Mouse (Mus musculus): ENCODE results near the gene Tnrc6b.

The Tnrc6b gene

DNA sequence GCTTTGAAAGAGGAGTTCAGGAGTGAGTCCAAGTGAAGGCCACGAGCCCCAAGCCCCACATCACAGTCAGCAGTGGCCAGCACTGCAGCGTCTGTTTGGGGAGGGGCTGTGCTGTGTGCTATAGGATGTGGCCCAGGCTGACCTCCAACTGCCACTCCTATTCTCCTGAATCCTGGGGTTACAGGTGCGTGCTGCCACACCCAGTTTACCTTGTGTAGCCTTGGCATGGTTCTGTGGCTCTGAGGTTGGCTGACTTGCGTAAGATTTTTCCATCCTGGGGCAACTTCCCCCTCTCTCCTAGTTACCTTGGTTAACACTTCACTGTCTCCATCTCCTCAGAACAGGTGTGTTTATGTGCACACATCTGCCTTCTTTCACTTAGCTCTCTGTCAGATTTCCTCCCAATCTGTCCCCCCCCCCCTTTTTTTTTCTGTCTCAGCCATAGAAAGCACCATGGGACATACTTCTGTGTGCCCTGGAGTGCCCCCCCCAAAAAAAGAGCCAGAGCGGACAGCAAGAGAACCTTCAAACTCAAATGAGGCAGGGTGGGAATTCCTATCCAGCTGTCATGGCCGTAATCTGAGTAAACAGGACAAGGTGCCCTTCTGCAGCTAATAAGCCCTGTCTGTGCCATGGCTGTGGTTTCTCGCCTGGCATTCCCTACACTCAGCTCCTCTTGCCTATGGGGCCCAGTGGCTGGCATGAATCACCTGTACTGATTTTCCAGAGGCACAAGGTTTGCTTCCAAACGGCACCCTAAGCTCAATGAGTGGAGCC is 9.4 kb upstream of the Tnrc6b start:
- DNase-seq (ENCODE audit: extremely low spot score, low spot score) = no peak

DNA sequence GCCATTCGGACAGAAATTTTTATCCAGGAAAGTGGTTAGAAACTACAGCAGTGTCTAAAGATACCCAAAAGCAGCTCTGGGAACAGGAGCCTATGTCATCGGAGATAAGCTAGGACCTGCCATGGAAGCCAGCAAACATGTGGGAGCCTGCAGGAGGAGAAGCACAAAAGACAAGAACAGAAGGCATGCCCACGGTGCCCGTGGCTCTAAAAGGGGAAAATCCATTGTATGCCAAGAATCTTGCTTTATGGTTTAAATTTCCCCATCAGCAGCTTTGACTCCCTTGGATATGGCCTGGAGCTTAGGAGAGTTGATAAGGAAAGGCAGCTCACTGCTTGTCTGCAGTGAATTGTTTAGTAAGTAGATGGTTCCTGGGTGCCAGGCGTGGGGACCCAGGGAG is 8.2 kb upstream of the Tnrc6b start:
- DNase-seq (ENCODE audit: extremely low spot score, low spot score) = no peak

GRCm38 (mm10) chr15:80703495-80703894 is 7.6 kb upstream of the Tnrc6b start:
- no peak for DNase-seq (ENCODE audit: extremely low spot score, low spot score)

- DNase-seq (ENCODE audit: extremely low spot score, low spot score) = peak; percentile 79
Observed at GRCm38 (mm10) chr15:80704267-80704666, 6.8 kb upstream of the Tnrc6b start.

DNA sequence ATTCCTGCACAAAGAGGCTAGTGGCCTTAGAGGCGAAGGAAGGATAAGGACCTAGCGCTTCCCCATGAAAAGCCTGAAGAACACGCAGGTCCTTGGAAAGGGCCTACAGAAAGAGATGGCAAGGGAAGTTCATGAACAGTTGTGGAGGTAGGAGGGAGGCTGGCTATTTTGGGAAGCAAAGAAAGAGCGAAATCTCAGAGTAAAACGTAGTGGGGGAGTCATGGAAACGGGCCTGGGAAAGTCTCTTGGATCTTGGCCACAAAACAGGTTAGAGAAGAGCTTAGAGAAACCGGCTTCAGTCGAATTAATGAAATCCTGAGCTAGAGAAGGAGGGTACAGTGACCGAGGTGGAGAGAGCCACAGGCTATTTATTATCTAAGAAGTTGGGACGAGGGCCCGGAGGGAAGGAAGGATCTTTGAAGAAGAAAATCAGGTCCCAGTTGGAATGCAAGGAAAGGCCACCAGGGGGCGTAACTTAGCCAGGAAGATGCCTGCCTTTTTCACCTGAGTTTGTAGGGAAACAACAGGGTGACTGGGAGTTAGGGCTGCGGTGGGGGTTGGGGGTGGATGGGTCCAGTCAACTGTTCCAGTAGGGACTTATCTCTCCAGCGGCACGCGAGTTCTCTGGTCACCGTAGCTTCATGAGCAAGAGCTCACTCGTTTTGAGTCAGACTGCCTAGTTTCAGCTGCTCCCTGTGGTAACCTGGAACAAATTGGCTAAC is 5.1 kb upstream of the Tnrc6b start:
- peak; percentile 84 for DNase-seq (ENCODE audit: extremely low spot score, low spot score)

DNA sequence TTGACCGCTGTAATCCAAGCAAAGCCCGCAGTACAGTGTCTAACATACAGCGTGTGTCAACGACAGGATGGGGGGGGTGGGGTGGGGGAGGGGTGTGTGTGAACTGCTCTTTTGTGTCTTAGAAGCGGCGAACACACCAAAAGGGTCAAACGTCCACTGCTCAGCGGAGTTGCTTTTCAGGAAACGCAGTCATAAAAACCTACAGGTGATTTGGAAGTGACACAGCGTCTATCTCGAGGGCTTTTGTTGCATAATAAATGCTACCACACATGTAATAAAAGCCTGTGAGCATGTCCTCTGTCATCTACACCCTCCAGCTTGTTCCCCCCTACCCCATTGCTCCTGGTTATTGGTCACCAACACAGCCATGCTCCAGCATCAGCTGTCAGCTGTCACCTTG is 4.5 kb upstream of the Tnrc6b start:
- DNase-seq (ENCODE audit: extremely low spot score, low spot score) = no peak

DNA sequence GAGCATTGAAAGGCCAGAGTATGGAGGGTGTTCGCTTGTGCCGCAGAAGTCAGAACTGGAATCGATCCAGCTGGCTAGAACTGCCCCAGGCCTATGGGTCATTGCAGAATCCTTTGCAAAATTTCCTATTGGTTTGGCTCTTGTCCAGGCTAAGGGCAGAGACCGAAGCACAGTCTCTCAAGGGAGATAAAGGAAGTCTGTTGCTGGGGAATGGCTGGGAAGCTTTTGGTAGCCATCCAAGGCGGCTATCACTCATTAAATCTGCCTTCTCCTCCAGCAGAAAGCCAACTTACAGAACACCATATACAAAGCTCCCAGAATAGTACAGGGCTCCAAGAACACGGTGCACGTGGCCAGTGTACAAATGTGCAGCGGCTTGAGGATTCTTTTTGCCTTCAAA is 4.0 kb upstream of the Tnrc6b start:
- no peak for DNase-seq (ENCODE audit: extremely low spot score, low spot score)

- DNase-seq (ENCODE audit: extremely low spot score, low spot score) = no peak
Observed at GRCm38 (mm10) chr15:80709593-80709992, 1.5 kb upstream of the Tnrc6b start.

DNA sequence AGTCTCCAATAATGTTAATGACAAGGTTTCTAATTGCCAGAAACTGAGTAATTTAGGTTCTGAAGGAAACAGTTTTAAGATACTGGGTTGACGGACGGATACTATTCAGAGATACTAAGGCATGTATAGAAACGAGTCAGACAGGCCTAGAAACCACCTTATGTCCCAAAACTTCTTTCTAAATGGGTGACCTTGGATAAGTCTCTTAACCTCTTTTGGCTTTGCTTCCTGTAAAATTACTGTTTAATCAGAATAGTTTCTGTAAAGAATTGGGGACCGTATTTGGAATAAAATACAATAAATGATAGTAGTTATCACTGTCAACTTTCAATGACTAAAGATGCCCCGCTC is 881 bp upstream of the Tnrc6b start:
- no peak for DNase-seq (ENCODE audit: extremely low spot score, low spot score)

- DNase-seq (ENCODE audit: extremely low spot score, low spot score) = peak; percentile 51
Observed at GRCm38 (mm10) chr15:80711401-80712151, 463 bp downstream of the Tnrc6b start.

- DNase-seq (ENCODE audit: extremely low spot score, low spot score) = no peak
Observed at GRCm38 (mm10) chr15:80714299-80714698, 3.2 kb downstream of the Tnrc6b start.

GRCm38 (mm10) chr15:80716631-80717135 is 5.6 kb downstream of the Tnrc6b start:
- no peak for DNase-seq (ENCODE audit: extremely low spot score, low spot score)

- DNase-seq (ENCODE audit: extremely low spot score, low spot score) = no peak
Observed at GRCm38 (mm10) chr15:80717431-80717830, 6.3 kb downstream of the Tnrc6b start.

- no peak for DNase-seq (ENCODE audit: extremely low spot score, low spot score)
Observed at GRCm38 (mm10) chr15:80720249-80720648, 9.1 kb downstream of the Tnrc6b start.

DNA sequence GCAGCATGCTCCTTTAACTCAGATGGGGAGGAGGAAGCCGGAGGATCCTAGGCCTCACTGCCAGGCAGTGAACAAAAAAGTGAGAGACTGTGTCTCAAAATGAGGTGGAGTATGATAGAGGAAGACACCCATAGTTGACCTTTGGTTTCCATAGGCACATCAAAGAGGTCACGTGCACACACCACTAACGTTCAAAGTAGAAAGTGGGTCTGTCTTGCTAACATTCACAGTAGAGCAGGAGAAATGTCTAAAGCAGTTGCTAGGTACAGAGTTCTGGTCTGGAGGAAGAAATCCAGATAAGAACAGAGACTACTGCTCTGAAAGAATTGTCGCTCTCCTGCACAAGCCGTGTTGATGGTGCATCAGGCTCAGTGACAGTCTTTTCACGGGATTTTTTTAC is 10.7 kb downstream of the Tnrc6b start:
- DNase-seq (ENCODE audit: extremely low spot score, low spot score) = no peak

GRCm38 (mm10) chr15:80722366-80722765 is 11.3 kb downstream of the Tnrc6b start:
- no peak for DNase-seq (ENCODE audit: extremely low spot score, low spot score)

GRCm38 (mm10) chr15:80729477-80729876 is 18.4 kb downstream of the Tnrc6b start:
- DNase-seq (ENCODE audit: extremely low spot score, low spot score) = no peak

- no peak for DNase-seq (ENCODE audit: extremely low spot score, low spot score)
Observed at GRCm38 (mm10) chr15:80731043-80731442, 19.9 kb downstream of the Tnrc6b start.

DNA sequence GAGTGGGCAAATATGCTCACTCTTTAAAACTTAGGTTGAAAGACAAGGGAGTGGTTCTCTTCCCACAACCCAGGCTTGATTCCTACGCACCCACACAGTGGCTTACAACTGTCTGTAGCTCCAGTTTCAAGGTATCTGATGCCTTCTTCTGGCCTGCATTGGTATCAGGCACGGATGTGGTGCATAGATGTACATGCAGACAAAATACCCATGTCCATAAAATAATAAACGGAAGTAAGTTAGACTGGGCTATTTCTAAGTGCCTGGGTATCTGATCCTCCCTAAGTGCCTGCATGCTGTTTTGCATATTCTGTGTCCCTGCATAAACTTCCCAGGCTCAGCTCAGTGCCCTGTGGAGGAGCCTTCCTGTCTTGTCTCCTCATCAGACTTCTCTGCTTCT is 20.4 kb downstream of the Tnrc6b start:
- DNase-seq (ENCODE audit: extremely low spot score, low spot score) = no peak

- DNase-seq (ENCODE audit: extremely low spot score, low spot score) = no peak
Observed at GRCm38 (mm10) chr15:80732266-80733030, 21.3 kb downstream of the Tnrc6b start.

GRCm38 (mm10) chr15:80735300-80735699 is 24.2 kb downstream of the Tnrc6b start:
- no peak for DNase-seq (ENCODE audit: extremely low spot score, low spot score)
